Mouse (Mus musculus) lung, embryonic 16.5 days (tissue): ENCODE data around the gene Tex9. TPM values are rescaled to one million over a fixed set of nuclear protein-coding genes. Genes with fewer than 3 reads are reported as not detected.

Source experiments
- ATAC-seq: fragments of 200-750 bp; cut with Nextera tagmentation; 2 replicates; pipeline ENCODE4 v1.8.0; 2017; ENCODE audit warnings: low read depth, mild to moderate bottlenecking, moderate library complexity
- H3K27ac ChIP-seq: fragments of 300-500 bp; sonication (generic); 2 replicates; pipeline ENCODE4 v1.5.1; 2014; ENCODE audit warnings: mild to moderate bottlenecking, control low read depth, low read length
- H3K27me3 ChIP-seq: fragments of 300-500 bp; sonication (generic); 2 replicates; pipeline ENCODE4 v1.6.1; 2014; ENCODE audit warnings: low read depth, low read length, mixed read lengths; ENCODE audit not compliant: control insufficient read depth, insufficient read depth
- H3K36me3 ChIP-seq: fragments of 300-500 bp; sonication (generic); 2 replicates; pipeline ENCODE4 v1.6.1; 2014; ENCODE audit warnings: low read length; ENCODE audit not compliant: control insufficient read depth, insufficient read depth
- H3K4me1 ChIP-seq: fragments of 300-500 bp; sonication (generic); replicated peaks from 2 replicates; pipeline ENCODE4 v1.6.1; 2014; ENCODE audit warnings: low read length, mixed read lengths; ENCODE audit not compliant: control insufficient read depth, insufficient read depth
- H3K4me2 ChIP-seq: fragments of 300-500 bp; sonication (generic); 2 replicates; pipeline ENCODE4 v1.6.1; 2014; ENCODE audit warnings: low read depth, low read length, control low read depth
- H3K4me3 ChIP-seq: fragments of 300-500 bp; sonication (generic); 2 replicates; pipeline ENCODE4 v1.5.1; 2014; ENCODE audit warnings: mild to moderate bottlenecking, low read length, control low read depth
- H3K9ac ChIP-seq: fragments of 300-500 bp; sonication (generic); 2 replicates; pipeline ENCODE4 v1.6.1; 2014; ENCODE audit warnings: low read length, control low read depth
- H3K9me3 ChIP-seq: fragments of 300-500 bp; sonication (generic); 2 replicates; pipeline ENCODE4 v1.6.1; 2016; ENCODE audit warnings: low read length; ENCODE audit not compliant: control insufficient read depth
- WGBS: fragments of 180-500 bp; shearing (Covaris S2); extraction: QIAGEN DNeasy Blood & Tissue Kit; methylation state at CpG from one replicate; pipeline ENCODE4 v1.1.7; 2014; 5-methylcytosine and 5-hydroxymethylcytosine counted together
- polyA plus RNA-seq: library from polyadenylated mRNA; unstranded; fragments of >200 nt; fragmentation: Nextera tagmentation; extraction: Ambion mirVana; gene quantifications from 2 replicates; pipeline ENCODE4 v1.2.1, GENCODE M21; 2015

Tex9 gene
- polyA plus RNA-seq, 1 experiment from 2014 or later, result 26.5 TPM

DNA sequence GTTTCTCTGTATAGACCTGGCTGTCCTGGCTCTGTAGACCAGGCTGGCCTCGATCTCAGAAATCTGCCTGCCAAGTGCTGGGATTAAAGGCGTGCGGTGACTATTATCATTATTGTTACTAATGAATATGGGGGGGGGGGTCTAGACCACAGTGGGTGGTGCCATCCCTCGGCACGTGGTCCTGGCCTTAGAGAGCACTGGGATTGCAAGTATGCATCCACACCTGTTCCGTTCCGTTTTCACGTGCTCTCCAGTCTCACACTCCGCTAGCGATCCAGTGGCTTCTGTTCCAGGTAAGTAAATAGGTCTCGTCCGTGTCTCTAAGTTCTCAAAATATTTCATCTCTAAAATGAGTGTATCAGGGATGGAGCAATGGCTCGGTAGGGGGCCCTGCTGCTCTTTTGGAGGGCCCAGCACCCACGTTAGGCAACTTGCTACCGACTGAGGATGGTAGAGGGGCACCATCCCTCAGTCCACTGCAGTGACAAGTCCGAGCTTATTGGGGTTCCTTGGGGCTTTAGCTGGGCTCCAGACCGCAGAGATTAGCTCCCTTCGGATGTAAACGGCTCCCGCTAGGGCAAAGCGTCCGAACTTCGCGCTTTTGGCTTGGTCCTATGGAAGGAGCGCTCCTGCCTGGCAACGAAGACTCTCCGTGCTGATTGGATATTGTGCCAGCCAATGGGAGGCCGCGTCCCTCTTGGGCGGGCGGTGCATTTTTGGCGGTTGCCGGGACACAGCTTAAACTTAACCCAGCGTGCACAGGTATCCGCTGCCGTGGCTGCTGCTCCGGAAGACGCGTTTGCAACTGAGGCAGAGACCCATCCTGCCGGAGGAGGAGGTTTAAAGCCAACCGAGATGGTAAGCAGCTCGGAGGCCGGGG is 54.0 kb downstream of the Tex9 start, which contains the start of gene Mns1:
Gene Mns1, plus strand, starts transcription at position 190 of the 880 bp plus-strand sequence.
- H3K27ac ChIP-seq, result peak within 1 kb of the TSS; percentile 43; the same call in 1 of the 2 replicates
- ATAC-seq, result peak; percentile 100
- H3K36me3 ChIP-seq, result no peaks in the 10 kb centered on the region
- peaks cover 11% of the 10 kb centered on the region; the same call in 1 of the 2 replicates for H3K4me1 ChIP-seq
- WGBS, result 1% methylated on average over 43 of the region's 43 CpGs
- H3K4me2 ChIP-seq, result peak within 1 kb of the TSS; percentile 88
- H3K27me3 ChIP-seq, result no peaks in the 10 kb centered on the region
- peak within 1 kb of the TSS; percentile 60 for H3K9ac ChIP-seq
- peak within 1 kb of the TSS; percentile 63 for H3K4me3 ChIP-seq
- no peaks in the 10 kb centered on the region for H3K9me3 ChIP-seq

DNA sequence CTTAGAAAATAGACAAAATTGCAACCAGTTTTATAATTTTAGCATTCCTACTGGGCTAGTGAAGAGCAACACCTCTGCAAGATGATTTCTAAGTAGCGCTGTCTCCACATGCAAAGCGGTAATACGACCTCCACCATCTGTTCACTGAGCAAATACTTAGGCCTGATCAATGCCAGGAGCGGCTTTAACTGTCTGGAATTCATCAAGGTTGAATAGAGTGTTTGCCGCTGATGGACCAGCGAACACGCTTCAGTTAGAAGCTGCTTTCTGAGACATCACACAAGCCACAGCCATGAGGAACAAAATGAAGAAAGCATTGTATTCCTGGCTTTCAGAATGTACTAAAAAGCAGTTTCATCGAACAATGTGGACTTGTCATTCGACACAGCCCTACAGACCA is 57.1 kb downstream of the Tex9 start:
- Histone ChIP-seq H3K9ac (no peak overlapping the region), H3K9me3 (no peaks in the 10 kb centered on the region), H3K4me2 (no peak overlapping the region), H3K36me3 (no peaks in the 10 kb centered on the region), H3K4me1 (peaks cover 10% of the 10 kb centered on the region; the same call in 1 of the 2 replicates), H3K4me3 (no peak overlapping the region), H3K27me3 (no peaks in the 10 kb centered on the region), H3K27ac (no peak overlapping the region)
- ATAC-seq, result no peak
- WGBS, result 63% methylated on average over 9 of the region's 9 CpGs

DNA sequence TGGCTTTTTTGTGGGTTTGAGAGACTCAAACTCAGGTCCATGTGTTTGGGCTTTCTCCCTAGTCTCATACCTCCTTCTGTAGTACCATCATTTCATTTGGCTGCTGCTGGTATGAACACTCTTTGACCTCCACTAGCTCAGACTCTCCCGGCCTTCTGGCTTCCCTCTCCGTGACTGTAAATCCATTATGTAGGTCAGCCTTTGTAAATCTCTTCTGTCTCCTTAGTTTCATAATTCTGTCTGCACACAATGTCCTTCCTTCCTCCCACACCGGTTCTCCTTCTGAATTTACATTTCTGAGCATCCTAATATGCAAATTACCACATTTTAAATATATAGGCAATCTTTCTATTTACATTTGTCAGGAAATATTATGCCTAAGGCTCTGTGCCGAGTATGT is 64.2 kb downstream of the Tex9 start:
- Histone ChIP-seq H3K27me3 (no peaks in the 10 kb centered on the region), H3K36me3 (no peaks in the 10 kb centered on the region), H3K27ac (no peak overlapping the region), H3K9ac (no peak overlapping the region), H3K4me3 (no peak overlapping the region), H3K4me2 (no peak overlapping the region), H3K4me1 (no peaks in the 10 kb centered on the region), H3K9me3 (no peaks in the 10 kb centered on the region)
- no peak for ATAC-seq
- WGBS, result 53% methylated on average over 4 of the region's 4 CpGs

DNA sequence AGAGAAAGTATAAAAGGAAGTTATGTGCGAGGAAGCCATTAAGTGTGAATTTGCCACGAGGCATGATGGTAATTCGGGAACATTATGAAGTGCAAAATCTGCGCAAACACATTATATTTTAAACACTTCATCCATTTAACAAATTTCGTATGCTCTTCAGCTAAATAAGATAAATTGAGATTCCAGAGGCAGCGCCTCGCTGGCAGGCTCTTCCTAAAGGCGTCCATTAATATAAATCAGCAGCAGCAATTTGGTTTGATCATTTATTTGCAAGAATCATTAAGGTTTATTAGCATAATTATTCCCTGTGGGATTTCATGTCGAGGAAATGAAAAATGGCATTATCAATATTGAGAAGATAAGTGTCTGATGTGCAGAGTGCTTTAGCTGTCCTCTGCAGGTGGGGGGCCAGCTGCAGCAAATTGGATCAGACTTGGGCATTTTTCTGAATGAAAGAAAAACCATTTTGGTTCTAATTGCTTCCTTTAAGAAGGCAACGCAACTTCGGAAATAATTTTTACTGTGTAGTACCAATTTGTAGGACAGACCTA is 66.6 kb downstream of the Tex9 start:
- no peaks in the 10 kb centered on the region for H3K27me3 ChIP-seq
- no peak overlapping the region for H3K27ac ChIP-seq
- H3K9me3 ChIP-seq, result no peaks in the 10 kb centered on the region
- H3K4me2 ChIP-seq, result no peak overlapping the region
- 61% methylated on average over 11 of the region's 11 CpGs for WGBS
- no peak overlapping the region for H3K4me3 ChIP-seq
- H3K4me1 ChIP-seq, result peaks cover 4% of the 10 kb centered on the region; the same call in 1 of the 2 replicates
- H3K9ac ChIP-seq, result no peak overlapping the region
- H3K36me3 ChIP-seq, result no peaks in the 10 kb centered on the region
- ATAC-seq, result no peak

GRCm38 (mm10) chr9:72422753-72423152 is 69.3 kb downstream of the Tex9 start:
- Histone ChIP-seq H3K4me2 (no peak overlapping the region), H3K36me3 (no peaks in the 10 kb centered on the region), H3K9me3 (no peaks in the 10 kb centered on the region), H3K4me1 (peaks cover 4% of the 10 kb centered on the region; the same call in 1 of the 2 replicates), H3K27me3 (no peaks in the 10 kb centered on the region), H3K9ac (no peak overlapping the region), H3K4me3 (no peak overlapping the region), H3K27ac (no peak overlapping the region)
- 90% methylated on average over 2 of the region's 2 CpGs for WGBS
- no peak for ATAC-seq

DNA sequence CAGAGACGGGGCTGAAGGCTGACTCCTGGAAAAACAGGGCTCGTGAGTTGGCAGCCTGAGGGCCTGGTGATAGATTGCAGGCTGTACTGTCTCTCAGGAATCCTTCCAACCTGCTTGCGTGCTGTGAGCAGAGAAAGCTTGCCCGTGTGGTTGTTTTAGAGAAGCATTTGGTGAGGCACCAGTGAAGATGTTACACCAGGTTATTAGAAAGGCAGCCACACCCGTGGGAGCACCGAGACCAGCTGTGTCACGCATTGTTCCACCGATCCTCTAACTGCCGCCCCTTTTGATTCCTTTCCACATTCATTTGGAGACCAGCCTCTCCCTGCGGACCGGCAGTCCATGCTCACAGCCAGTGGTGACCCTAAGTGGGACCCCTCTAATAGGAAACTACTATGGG is 69.7 kb downstream of the Tex9 start:
- H3K9ac ChIP-seq, result no peak overlapping the region
- no peak for ATAC-seq
- no peak overlapping the region for H3K4me3 ChIP-seq
- WGBS, result 63% methylated on average over 11 of the region's 11 CpGs
- no peaks in the 10 kb centered on the region for H3K27me3 ChIP-seq
- no peaks in the 10 kb centered on the region for H3K9me3 ChIP-seq
- H3K36me3 ChIP-seq, result no peaks in the 10 kb centered on the region
- no peak overlapping the region for H3K27ac ChIP-seq
- H3K4me2 ChIP-seq, result no peak overlapping the region
- peaks cover 4% of the 10 kb centered on the region; the same call in 1 of the 2 replicates for H3K4me1 ChIP-seq

DNA sequence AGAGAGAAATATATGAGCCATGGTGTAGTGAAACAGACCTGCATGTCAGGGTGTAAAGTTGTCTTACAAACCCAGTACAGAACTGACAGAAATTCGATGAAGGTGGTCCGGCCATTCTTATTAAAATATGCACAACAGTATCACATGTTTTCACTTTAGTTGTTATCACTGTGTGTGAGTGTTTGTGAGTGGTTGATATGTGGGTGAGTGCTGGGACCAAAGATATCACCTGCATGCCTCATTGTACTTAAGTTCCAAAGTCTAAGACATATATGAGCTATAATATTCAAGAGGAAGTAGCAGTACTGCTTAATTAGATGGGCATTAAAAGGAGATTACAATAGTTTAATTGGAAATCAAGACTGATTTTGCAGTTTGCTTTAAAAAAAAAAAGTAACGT is 71.5 kb downstream of the Tex9 start:
- Histone ChIP-seq H3K4me1 (peaks cover 4% of the 10 kb centered on the region; the same call in 1 of the 2 replicates), H3K9ac (no peak overlapping the region), H3K36me3 (no peaks in the 10 kb centered on the region), H3K27ac (no peak overlapping the region), H3K4me2 (no peak overlapping the region), H3K4me3 (no peak overlapping the region), H3K9me3 (no peaks in the 10 kb centered on the region), H3K27me3 (no peaks in the 10 kb centered on the region)
- no peak for ATAC-seq
- WGBS, result 63% methylated on average over 3 of the region's 3 CpGs

DNA sequence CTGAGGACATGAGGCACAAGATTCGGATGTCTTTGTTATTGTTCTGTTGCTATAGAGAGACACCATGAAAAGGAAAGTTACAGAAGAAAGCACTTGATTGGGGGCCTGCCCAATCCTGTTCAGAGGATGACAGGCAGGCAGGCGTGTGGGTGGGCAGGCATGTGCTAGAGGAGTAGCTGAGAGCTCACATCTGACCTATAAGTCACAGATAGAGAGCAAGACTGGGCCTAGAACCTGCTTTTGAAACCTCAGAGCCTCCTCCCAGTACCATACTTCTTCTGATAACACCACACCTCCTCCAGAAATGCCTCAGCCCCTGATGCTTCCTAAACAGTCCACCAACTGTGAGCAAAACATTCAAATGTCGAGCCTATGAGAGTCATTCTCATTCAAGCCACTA is 73.6 kb downstream of the Tex9 start:
- H3K27ac ChIP-seq, result no peak overlapping the region
- no peaks in the 10 kb centered on the region for H3K36me3 ChIP-seq
- whole genome bisulfite sequencing, result 82% methylated on average over 3 of the region's 3 CpGs
- no peaks in the 10 kb centered on the region for H3K27me3 ChIP-seq
- H3K4me2 ChIP-seq, result no peak overlapping the region
- peaks cover 4% of the 10 kb centered on the region; the same call in 1 of the 2 replicates for H3K4me1 ChIP-seq
- H3K9me3 ChIP-seq, result no peaks in the 10 kb centered on the region
- no peak overlapping the region for H3K4me3 ChIP-seq
- no peak for ATAC-seq
- H3K9ac ChIP-seq, result no peak overlapping the region

DNA sequence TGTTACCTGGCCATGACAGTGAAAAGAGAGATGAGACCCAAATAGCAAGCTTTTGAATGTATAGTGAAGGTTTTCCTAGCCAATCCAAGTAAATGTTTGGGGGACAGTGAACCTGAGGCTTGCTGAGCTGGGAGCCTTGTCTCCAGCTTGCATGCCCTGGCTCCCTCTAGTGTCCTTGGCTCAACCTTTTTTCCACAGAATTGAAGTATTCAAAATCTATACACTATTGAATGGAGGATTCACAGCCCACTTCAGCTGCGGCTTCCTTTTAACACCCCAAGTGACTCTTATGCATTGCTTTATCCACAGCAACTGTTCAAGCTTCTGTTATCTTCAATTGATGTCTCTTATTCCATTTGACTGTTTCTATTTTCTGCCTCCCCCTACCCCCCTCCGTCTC is 80.3 kb downstream of the Tex9 start:
- ATAC-seq, result no peak
- WGBS, result 96% methylated on average over 2 of the region's 2 CpGs
- Histone ChIP-seq H3K9ac (no peak overlapping the region), H3K4me2 (no peak overlapping the region), H3K4me3 (no peak overlapping the region), H3K27ac (no peak overlapping the region), H3K36me3 (no peaks in the 10 kb centered on the region), H3K4me1 (no peaks in the 10 kb centered on the region; the same call in 1 of the 2 replicates), H3K27me3 (no peaks in the 10 kb centered on the region), H3K9me3 (no peaks in the 10 kb centered on the region)
